Mouse (Mus musculus) layer of hippocampus, adult 11-12 months (tissue): ENCODE data around the gene Dpy19l3.
A peak's percentile ranks its signal among the peaks of the same experiment; 100 is the strongest.

ENCODE experiments used
- DNase-seq: peaks from one replicate; pipeline ENCODE4 v3.0.0; 2022; ENCODE audit warnings: low spot score

Gene Dpy19l3

GRCm38 (mm10) chr7:35750873-35751272 lies 3.4 kb downstream of the Dpy19l3 start:
- no peak for DNase-seq

DNA sequence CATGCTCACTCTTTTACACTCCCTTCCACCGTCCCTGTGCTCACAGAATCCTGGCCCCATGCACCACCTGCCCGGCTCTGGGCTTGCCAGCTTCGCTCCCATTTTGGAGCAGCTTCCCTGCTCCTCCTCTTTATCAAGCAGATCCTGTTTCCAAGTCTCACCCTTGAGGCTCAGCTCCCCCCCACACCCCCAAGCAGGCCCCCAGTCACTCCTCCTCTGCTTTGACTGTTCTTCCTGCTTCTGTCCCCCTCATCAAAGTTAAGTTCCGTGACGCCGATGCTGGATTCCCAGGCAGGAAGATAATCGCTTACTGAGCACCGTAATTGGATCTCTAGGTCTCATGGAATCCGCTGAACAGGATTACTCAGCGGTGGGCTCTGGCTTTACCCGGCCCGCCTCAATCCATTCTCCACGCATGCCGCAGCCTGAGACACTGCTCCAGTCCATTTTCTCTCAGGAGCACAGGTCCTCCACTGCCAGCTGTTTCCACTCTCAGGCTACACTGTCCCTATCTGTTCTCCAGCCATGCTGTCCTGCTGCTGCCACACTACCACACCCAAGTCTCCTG lies 6.8 kb downstream of the Dpy19l3 start:
- DNase-seq: no peak

DNA sequence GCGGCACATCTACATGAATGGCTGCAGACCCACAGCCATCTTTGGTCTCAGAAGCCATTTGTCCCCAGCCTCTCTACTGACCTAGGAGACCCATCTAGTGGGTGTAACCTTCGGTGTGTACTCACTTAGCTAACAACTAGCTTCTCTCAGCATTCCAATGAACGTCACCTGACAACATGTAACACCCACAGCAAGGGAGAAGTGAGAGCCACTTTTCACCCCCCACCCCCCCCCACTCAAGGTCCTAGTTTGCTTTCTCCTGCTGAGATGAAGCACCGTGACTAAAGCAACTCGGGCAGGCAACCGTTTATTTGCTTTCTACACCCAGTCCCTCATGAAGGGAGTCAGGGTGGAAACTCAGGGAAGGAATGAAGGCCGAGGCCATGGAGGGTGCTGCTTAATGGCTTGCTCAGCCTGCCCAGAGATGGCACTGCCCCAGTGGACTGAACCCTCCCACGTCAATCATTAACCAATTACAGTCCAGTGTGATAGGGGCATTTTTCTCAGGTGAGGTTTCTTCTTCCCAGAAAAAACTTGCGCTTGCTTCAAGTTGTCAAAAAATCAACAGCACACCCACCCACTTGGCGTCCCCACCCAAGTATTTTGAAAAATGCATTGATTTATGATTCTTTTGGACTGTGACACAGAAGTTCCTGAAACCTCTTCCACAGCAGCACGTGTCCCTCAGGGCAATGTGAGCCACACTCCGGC lies 7.4 kb downstream of the Dpy19l3 start:
- no peak for DNase-seq

DNA sequence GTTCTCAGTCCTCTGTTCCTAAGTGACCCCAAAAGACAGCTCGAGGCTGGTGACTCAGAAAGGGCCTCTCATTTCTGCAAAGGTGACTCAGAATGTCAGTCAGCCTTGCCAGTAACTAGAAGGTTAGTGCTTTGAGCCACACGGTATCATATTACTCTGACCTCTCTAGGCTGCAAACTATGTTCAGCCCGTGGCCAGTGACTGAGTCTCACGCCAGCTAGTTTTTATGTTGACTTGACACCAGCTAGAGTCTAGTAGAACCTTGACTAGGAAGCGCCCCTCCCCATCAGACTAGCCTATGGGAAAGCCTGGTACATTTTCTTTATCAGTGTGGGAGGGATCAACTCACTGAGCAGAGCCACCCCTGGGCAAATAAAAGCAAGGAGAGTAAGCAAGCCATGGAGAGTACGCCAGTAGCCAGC lies 9.0 kb downstream of the Dpy19l3 start:
- DNase-seq: no peak

DNA sequence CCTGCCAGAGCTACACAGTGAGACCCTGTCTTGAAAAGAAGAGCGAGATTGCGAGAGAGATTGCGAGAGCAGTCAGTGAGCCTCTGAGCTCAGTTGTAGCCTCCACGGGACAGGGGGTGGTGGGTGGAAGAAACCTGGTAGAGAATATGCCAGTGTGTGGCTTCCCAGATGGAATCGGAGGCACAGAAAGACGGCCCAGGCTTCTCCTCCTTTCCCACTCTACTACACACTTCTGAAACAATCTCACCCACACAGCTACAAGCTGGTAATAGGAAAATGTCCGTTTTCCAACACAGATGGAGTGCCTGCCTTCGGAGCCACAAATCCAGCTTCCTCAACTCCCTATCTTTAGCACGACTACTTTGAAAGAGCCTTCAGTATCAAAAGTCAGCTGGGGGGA lies 9.5 kb downstream of the Dpy19l3 start:
- peak; percentile 82 for DNase-seq

GRCm38 (mm10) chr7:35742310-35742709 lies 11.9 kb downstream of the Dpy19l3 start:
- DNase-seq: no peak

- DNase-seq: no peak
Measured at GRCm38 (mm10) chr7:35741858-35742257, 12.4 kb downstream of the Dpy19l3 start.

- DNase-seq: peak; percentile 55
Measured at GRCm38 (mm10) chr7:35740489-35741230, 13.6 kb downstream of the Dpy19l3 start.

GRCm38 (mm10) chr7:35738871-35739270 lies 15.4 kb downstream of the Dpy19l3 start:
- DNase-seq: no peak

DNA sequence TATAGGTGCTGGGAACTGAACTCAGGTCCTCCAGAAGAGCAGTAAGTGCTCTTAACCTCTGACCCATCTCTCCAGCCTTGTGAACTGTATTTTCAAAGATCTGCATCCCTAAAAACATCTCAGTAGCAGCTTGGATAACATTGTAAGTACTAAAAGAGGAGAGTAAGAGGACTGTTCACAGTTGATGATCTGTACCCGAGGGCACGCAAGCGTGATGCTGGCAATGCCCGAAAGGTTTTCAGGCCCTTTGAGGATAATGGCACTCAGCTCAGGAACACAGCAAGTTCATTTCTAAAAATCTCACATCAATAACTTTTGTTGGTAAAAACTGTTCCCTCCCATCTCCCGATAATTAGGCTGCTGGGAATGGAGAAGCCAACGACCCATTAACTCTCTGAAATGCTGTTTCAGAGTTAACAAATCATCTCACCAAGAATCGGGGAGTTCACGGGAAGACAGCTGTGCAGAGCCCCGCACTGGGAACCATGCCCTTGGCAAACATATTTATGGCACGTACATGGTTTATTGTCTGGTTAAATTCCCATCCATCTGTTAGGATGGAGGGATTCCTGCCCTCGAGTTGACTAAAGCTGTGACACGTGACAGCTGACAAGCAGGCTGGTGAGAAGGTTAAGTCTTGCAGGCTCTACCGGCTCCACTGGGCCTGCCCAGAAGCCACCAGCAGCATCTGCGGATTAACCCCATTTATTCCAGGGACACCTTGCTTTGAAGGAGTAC lies 20.8 kb downstream of the Dpy19l3 start:
- DNase-seq: no peak

DNA sequence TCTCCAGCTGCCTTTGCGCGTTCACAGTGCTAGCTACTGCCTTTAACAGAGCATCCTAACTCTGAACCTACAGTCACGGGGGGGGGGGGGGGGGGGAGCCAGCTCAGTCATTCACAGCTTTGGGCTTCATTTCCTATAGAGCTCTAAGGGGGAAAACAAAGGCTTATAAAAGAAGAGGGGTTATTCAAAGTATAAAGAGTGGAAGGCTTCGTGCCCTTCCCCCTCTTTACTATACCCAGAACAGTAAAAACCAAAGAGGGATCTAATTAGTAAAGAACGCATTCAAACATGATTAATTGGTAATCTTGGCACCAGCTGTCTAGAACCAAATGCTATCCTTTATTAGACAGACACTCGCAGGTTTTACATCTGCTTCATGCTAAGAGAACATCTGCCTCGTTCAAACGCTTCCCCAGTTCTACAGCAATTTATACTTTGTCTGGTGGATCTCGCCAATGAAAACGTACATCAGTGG lies 21.6 kb downstream of the Dpy19l3 start:
- DNase-seq: no peak

GRCm38 (mm10) chr7:35729621-35730031 lies 24.6 kb downstream of the Dpy19l3 start:
- no peak for DNase-seq

DNA sequence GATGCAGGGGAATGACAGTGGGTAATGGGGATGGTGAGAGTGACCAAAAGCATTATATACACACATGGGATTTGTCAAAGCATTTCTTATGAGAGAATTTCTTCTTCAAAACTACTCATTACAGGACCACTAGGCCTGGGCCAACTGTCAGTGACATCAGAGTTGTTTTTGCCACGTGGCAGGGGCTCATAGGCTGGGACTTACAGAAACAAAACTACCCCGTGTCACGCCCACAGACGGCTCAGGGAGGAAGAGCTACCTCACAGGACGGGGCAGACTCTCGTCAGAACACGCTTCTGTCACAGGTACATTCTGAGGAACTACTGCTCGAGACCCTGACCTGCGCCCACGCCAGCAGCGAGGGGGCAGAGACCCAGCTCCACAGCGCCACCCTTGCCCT lies 25.9 kb downstream of the Dpy19l3 start:
- DNase-seq: no peak

DNA sequence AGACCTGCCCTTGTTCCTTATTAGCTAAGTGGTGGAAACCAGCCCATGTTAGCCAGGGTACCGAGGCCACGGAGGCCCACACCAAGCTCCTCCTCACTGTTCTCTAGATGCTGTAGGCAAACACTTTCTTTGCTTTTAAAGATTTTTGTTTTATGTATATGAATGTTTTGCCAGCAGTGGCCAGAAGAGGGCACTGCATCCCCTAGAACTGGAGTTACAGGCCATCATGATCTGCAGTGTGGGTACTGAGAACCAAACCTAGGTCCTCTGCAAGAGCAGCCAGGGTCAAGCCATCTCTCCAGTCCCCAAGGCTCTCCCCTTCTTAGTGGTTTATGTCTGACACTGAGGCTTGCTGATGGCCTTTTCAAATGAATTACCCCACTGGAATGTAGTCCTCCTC lies 31.2 kb downstream of the Dpy19l3 start:
- no peak for DNase-seq

GRCm38 (mm10) chr7:35718421-35719178 lies 35.7 kb downstream of the Dpy19l3 start:
- DNase-seq: no peak

GRCm38 (mm10) chr7:35710366-35710765 lies 43.9 kb downstream of the Dpy19l3 start:
- DNase-seq: no peak

DNA sequence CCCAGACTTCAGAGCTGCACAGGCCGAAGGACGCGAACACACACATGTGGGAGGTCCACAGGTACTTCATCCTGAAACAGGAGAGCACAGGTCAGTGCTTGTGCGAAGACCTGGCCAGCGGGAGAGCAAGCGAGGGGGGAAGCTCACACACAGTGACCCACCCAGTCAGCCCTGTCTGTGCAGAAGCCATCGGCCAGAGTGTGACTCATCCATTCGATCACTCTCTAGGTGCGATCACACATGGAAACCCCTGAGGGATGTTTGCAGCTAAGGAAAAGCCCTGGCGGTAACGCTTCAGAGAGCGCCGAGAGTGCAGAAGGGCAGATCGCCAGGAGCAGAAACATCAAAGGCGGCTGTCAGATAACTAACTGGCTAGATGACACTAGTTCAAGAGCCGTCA lies 46.2 kb downstream of the Dpy19l3 start:
- DNase-seq: no peak

DNA sequence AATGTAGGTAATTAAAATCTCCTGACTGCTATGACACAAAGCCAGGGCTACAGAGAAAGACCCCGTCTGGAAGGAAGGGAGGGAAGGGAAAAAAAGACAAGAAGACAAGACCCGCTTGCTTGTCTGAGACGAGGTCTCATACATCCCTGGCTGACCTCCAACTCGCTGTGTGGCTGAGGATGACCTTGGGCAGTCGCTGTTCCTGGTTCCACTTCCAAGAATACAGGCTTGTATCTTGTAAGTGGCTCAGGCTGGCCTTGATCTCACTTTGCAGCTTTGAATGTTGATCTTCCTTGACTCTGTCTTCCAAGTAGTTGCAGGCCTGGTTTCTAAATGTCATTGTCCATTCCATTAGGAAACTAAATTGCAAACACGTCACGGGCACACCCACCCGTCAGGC lies 55.2 kb downstream of the Dpy19l3 start:
- DNase-seq: no peak

DNA sequence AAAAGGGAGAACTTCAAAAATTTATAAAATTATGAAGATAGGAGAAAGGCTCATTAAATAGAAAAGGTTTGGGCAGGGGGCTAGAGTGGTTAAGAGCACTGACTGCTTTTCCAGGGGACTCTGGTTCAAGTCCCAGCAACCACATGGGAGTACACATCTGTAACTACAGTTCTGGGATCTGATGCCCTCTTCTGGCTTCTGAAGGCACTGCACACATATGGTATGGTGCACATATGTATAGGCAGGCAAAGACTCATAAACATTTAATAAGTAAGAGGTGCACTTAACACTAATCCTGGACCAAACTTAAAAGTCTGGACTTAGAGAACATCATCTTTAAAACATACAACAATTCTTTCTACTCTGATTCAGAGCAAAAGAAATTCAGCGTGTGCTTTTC lies 56.2 kb downstream of the Dpy19l3 start:
- no peak for DNase-seq

GRCm38 (mm10) chr7:35692641-35693040 lies 61.6 kb downstream of the Dpy19l3 start:
- DNase-seq: no peak

- no peak for DNase-seq
Measured at GRCm38 (mm10) chr7:35692117-35692516, 62.1 kb downstream of the Dpy19l3 start.
